Mouse (Mus musculus) thymus, postnatal 14 days (tissue): ENCODE data around the gene AC124502.3.

ENCODE experiments used
- DNase-seq: peaks from one replicate; pipeline ENCODE4 v3.0.0; 2021

AC124502.3 gene

DNA sequence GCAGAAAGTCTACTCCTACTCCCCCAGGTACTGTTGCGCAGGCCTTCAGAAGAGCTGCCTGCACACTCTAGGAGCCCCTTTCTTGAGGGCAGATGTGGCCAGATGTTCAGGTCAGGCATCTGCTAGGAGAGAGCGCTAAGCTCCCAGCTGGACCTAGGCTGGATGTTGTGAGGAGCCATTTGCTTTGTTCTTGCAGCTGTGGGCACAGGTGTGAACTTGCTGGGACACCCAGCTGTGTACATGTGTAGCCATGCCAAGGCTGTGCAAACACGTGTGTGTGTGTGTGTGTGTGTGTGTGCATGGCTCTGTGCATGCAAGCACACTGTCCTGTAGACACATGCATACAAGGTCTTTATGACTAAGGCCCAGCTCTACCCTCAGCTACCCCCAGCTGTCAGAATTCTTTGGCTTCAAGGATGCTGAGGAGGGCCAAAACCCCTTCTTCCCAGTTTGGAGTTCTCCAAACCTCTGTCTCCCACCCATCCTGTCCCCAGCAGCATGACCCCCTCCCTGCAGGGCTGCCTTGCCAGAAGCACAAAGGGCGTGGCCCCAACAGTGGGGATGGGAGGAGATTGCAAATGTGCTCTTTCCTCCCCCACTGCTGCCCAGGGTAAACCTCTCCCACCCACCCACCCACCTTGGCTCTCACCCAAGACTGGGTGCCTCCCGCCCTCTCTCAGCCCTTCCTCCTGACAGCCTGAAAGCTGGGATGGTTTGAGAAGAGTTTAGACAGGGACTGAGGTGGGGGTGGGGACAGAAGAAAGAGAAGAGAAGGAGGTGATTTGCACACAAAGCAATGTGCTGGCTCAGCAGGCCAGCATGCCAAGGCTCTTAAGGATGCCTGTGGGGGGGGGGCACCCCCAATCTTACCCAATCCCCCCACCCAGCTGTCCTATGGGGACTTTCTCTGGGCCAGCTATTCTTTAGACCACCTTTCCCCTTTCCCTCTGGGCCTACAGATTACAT, 22.0 kb downstream of the AC124502.3 start:
- DNase-seq, result no peak

DNA sequence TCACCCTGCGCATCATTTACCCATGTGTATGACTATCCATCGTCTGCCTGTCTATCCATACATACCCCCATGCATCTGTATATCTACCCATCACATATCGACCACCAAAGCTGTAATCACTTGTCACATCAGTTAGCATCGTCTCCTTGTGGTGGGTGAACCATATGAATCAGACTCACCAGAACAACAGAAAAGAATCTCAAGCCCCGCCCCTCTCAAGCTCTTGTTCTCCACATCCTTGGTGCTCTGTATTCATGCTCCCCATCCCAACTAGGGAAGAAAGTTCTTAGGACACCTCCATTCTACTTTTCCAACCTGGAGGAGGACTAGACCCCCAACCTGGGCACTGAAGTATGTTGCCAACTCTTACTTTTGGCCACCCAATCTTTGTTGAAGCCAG, 23.4 kb downstream of the AC124502.3 start:
- DNase-seq, result no peak

DNA sequence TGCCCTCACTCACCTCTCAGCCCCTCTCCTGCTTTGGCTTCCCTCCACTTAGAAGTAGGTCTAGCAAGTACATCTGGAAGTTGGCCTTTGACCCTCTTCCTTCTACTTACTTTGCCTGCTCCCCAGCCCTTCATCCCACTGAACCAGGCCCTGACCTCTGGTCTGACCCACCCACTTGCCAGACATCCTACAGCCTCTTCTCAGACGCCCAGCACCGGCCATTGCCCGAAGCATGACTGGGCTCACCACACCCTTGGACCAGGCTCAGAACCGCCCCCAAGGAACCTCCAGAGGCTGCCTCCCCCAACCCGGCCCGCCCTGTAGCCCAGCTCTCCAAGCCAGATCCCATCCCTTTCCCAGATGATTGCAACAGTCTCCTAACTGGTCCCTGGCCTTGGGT, 23.8 kb downstream of the AC124502.3 start:
- DNase-seq, result no peak

DNA sequence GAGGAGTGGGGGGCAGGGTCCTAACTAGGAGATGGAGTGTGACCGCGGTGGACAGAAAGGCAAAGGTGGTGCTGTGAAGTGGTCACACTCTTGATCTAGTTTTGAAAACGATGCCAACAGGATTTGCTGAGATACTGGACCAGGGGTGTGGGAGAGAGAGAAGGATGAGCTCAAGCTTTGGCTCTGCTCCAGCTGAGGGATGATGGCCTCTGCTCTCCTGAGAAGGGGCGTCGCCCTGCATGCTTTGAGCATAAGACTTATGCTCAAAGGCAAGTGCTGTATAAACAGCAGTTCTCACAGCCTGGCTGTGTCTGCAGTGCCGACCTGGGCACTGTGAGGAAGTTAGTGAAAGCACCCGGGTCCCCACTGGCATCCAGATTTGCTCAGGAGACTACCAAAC, 26.4 kb downstream of the AC124502.3 start:
- no peak for DNase-seq

DNA sequence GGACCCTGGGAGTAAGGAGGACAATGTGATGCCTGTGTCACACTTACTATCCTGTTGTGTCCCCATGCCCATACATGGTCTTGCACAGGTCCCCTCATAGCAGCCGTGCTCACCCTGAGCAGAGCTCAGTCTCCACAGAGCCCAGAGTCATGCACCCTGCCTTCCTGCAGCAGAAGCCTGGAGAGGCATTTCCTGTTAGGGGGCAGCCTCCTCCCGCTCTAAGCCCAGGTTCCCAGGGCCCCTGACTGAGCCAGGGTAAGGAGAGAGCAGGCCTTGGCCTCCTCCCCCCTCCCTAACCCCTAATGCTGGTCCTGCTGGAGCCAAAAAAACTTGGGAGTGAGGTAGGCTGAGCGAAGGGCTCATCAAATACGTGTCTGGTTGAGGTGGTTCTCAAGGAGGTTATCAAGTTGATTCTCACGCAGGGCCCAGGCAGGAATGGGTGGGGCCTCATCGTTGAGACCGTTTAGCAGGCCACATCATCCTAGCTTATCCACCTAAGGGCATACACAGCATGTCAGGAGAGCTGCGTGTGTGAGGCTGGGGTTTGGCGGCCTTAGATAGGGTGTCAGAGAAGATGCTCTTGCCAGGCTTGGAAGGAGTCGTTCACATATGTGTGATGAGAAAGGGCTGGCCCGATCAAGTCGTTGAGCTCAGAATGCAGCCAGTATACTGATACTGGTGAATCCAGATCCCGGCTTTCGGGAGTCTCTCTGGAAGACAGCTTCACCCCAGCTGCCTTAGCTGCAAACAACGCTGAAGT, 28.5 kb downstream of the AC124502.3 start:
- no peak for DNase-seq

DNA sequence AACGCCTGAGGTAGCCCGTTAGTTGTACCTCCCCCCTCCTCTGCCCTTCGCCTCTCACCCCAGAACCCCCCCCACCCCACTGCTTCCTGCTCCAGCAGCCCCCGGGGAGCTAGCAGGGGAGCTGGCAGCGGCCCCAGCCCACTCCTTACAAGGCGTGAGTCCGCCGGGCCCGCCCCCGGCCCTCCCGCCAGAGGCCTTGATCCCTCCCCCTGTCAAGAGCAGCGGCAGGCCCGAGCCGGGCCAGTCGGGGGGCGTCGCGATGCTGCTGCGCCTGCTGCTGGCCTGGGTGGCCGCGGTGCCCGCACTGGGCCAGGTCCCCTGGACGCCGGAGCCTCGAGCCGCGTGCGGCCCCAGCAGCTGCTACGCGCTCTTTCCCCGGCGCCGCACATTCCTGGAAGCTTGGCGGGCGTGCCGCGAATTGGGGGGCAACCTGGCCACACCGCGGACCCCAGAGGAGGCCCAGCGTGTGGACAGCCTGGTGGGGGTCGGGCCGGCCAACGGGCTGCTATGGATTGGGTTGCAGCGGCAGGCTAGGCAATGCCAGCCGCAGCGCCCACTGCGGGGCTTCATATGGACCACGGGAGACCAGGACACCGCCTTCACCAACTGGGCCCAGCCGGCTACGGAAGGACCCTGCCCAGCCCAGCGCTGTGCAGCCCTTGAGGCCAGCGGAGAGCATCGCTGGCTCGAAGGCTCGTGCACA, 29.3 kb downstream of the AC124502.3 start, which contains the start of gene Cd248:
Cd248 (plus strand) TSS at position 212 of the 703 bp plus-strand sequence.
- DNase-seq, result no peak

DNA sequence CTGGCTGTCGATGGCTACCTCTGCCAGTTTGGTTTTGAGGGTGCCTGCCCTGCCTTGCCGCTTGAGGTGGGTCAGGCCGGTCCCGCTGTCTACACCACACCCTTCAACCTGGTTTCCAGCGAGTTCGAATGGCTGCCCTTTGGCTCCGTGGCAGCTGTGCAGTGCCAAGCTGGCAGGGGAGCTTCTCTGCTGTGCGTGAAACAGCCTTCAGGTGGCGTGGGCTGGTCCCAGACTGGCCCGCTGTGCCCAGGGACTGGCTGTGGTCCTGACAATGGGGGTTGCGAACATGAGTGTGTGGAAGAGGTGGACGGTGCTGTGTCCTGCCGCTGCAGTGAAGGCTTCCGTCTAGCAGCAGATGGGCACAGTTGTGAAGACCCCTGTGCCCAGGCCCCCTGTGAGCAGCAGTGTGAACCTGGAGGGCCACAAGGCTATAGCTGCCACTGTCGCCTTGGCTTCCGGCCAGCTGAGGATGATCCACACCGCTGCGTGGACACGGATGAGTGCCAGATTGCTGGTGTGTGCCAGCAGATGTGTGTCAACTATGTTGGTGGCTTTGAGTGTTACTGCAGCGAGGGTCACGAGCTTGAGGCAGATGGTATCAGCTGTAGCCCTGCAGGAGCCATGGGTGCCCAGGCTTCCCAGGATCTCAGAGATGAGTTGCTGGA, 30.0 kb downstream of the AC124502.3 start:
- DNase-seq, result no peak

DNA sequence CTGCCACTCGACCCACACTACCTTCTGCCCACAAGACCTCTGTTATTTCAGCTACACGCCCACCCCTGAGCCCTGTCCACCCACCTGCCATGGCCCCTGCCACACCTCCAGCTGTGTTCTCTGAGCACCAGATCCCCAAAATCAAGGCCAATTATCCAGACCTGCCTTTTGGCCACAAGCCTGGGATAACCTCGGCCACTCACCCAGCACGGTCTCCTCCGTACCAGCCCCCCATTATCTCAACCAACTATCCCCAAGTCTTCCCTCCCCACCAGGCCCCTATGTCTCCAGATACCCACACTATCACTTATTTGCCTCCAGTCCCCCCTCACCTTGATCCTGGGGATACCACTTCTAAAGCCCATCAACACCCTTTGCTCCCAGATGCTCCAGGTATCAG, 30.8 kb downstream of the AC124502.3 start:
- DNase-seq, result no peak

DNA sequence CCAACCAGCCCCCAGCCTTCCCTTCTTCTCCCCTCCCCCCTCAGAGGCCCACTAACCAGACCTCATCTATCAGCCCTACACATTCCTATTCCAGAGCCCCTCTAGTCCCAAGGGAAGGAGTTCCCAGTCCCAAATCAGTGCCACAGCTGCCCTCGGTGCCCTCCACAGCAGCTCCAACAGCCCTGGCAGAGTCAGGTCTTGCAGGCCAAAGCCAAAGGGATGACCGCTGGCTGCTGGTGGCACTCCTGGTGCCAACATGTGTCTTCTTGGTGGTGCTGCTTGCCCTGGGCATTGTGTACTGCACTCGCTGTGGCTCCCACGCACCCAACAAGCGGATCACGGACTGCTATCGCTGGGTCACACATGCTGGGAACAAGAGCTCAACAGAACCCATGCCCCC, 31.3 kb downstream of the AC124502.3 start:
- no peak for DNase-seq

DNA sequence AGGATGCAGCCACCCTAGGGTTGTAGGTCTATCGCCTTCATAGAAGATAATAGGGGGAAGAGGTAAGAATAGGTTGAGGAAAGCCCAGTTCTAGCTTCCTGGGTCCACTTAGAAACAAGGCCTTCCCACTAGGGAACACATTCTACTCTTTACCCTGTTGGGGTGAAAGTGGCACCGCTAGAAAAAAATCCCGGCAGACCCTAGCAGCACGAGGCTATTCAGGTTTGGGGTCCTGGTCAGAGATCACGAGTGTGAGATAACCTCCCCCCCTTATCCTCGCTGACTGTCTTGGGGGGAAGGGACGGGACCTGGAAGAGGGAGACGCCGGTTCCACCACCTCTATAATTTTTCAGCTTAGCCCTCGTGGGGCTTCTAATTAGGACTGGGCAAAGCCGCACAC, 32.4 kb downstream of the AC124502.3 start:
- DNase-seq, result no peak

DNA sequence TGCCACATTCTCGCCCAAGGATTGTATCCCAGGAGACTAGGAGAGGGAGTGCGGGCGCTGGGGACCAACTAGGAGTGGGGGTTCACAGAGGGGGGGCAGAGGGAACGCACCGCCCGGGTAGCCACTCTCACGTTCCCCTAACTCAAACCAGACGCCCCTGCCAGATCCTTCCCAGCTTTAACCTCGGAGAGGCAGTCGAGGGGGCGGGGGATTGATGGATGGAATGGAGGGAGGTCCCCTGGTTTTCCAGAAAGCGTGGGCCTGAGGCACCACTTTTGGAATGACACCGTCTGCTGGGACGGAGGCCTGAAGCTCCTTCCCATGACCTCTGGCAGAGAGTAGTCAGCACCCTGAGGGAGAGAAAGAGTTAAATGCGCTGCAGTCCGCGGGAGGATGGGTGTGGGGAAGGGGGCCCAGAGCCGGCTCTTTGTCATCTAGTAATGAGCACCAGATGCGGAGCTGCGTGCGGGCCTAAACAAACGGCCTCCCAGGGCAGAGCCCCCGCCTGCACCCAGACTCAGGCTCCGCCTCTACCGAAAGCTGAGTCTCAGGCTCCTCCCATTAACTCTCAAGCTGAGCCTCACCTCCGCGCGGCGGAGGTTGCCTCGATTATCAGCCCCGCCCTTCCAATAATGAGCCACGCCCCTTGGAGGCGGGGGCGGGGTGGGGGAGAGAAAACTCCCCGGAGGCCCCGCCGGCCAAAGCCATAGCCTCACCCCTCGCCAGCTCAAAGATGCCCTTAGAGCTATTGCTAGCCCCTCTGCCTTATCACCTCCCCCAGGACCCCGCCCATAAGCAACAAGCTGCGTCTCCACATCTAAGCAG, 33.1 kb downstream of the AC124502.3 start:
- no peak for DNase-seq

DNA sequence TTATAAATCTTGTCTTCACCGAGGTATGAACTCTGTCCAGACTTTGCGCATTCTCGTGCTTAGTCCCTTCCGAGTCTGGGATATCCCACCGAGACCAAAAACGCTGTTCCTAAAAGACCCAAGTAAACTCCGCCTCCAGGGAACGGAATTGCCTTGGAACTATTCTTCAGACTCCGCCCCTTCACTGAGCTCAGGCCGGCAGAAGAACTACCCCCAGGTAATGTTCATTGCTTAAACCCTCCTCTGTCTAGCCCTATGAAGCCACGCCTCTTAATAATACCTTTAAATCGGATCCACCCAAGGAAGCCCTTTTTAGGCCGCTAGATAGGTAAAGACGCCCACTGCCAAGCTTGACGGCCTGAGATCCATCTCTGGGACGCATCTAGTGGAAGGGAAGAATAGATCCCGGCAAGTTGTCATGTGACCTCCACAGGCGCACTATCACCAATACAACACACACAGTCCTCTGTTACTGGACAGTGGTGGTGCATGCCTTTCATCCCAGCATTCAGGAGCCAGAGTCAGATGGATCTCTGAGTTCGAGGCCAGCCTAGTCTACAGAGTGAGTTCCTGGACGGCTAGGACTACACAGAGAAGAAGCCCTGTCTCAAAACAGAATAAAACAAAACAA, 33.8 kb downstream of the AC124502.3 start:
- DNase-seq, result no peak

DNA sequence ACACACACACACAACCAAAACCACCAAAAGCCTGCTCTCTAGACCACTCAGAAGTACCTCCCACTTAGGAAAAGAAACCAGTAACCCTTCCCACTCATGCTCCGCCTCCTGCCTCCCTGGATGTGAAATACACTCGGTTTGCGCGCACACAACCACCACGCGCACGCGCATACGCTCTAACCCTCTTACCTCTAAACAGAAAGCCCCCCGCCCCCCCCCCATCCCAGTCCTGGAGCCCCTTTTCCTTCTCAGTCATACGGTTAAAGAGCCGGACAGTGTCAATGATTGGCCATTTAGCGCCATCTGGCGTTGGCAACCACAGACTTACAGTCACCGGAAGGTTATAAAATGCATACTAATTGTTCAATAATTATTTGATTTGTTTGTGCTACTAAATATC, 34.3 kb downstream of the AC124502.3 start:
- DNase-seq, result peak; percentile 32

DNA sequence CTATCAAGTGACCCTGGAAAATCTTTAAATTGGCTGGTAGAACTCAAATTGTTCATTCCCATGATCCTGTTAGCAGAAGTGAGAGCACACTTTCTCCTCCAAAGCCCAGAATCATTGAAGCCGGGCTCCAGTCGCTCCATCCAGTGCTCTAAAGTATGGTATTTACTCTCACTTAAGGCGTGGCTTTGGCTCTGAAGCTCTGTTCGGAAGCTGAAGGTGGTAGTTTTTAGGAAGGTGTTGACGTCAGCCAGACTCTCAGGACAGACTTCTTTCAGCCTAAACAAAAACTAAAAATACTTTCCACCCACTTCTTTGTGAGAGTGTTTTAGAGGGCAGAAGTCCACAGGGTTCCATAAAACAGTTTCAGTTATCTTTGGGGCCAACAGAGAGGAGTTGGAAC, 34.8 kb downstream of the AC124502.3 start:
- no peak for DNase-seq

DNA sequence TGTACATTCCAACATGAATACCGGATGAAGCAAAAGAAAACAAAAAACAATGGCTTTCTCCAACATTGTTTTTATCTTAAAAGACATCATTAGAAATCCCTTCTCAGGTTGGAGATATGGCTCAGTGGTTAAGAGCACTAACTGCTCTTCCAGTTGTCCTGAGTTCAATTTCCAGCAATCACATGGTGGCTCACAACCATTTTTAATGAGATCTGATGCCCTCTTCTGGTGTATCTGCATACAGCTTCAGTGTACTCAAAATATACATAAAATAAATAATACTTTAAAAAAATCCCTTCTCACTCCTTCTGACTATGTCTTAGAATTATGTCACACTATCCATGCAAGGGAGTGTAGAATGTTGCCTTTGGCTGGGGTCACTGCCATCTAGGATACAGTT, 40.6 kb downstream of the AC124502.3 start:
- no peak for DNase-seq

DNA sequence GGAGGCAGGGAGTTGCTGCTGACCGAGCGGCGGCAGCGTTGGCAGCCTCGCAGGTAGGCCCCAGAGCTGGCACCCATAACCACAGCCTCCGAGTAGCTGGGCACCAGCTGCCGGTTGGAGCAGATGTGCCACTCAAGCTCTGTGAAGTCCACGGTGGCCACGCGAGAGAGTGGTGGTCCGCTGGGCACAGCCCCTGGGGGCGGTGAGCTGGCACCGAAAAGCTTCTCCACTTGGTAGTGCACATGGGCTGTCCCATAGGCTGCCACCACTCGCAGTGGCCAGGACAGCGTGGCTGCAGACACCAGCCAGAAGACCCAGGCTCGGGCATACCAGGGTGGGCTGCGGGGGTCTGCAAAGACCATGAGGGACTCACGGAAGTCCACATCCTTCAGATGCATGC, 43.3 kb downstream of the AC124502.3 start:
- DNase-seq, result no peak

DNA sequence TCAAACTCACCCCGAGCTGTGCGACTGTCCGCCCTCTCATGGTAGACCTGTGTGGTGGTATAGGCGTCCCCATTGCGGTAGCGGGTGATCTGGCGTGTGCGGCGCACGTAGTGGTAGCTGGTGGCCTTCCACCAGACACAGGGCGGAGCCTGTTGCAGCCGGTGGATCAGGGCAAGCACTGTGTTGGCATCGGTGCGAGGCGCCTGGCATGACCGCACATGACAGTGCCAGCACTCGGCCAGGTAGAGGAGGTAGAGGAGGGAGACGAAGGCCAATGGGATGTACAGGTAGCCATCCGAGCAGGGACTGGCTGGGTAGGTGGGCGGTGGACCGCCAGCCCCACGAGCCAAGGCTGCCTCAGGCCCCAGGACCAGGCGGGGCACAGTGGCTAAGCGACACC, 43.9 kb downstream of the AC124502.3 start:
- DNase-seq, result no peak

DNA sequence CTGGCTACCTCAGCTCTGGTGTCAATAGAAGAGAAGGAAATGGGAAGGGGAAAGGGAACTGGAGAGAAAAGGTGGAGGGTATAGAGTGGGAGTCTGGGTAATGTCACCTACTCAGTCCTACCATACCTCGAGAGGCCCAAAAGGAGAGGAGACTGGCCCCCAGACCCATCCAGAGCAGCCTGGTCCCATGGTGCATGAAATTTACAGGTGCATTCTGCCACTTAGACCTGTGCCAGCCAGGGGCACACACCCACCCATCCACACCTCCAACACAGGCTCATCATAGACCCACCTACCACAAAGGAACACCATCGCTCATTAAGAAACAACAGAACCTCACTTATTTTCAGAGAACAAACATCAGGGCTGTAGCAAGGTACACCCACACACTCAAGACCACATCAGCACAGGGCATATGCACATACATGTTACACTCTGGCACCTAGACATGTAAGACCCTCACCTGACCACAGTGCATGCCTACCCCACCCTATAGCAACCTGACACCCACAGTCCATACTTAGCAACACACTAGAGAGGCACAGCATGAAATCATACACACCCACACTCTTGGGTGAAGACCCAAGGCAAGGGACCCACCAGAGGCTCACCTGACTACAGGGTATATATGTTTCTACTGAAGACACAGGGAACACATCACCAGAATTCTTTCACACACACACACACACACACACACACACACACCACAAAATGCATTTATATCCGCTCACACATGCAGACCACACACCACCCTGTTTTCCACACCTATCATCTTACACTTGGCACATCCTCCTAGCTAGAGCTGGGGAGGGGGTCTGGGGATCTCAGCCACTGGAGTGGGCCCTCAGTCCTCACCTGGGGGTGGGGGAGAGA, 45.5 kb downstream of the AC124502.3 start:
- no peak for DNase-seq

DNA sequence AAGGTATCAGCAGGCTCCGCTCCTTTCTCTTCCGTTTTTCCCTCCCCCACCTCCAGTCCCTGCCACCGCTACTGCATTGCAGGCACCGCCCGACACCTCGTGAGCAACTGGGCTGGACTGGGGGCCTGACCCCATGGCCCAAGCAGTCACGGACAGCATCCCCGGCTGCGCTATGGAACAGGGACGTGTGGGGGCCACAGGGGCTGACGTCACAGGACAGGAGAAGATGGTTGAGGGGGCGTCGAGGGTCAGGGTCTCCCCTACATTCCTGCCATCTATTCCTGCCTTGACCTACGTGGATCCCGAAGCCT, 46.1 kb downstream of the AC124502.3 start:
- DNase-seq, result no peak

DNA sequence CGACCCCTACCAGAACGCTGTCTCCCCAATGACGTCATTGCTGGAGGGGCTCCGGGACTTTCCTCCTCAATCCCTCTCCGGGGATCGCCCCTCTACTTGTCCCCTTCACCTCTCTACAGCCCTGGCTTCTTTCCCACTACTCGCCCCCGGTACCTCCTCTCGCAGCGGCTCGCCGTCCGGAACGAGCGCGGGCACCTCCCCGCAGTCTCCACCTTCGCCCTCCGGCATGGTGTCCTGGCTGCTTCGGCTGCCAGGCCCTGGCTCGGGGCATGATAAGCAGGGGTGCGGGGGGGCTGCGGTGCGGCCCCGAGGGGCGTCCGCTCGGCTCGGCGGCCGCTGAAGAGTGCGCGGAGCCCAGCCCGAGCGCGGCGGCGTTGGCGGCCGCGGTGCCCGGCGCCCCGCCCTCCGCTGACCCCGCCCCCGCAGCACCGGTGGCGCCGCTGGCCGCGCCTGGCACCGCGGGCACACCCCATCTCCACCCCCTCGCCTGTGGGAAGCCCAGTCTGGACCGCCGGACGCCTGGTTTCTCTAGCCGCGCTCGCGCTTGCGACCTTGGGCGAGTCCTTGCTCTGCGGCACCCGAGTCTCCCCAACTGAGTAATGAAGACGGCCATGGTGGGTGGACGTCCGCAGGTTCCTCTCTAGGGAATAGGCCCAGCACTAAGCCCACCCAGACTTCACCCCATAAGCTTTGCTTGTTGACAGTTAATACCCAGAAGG, 46.6 kb downstream of the AC124502.3 start, which contains the start of gene Tmem151a:
Tmem151a (minus strand) TSS at position 387 of the 719 bp plus-strand sequence.
- DNase-seq, result no peak
